Mouse (Mus musculus) forebrain, embryonic 12.5 days (tissue): ENCODE measurements at regions not wholly inside any gene's neighbourhood (a gene's known extent, or its start where the extent isn't known, plus 50 kb on each side); places are given as distances from the start of the nearest gene placed in this dataset.

Experiments used
- ATAC-seq: fragments of 200-750 bp; cut with Nextera tagmentation; 2 replicates; pipeline ENCODE4 v1.8.0; 2017; ENCODE audit warnings: moderate TSS enrichment; ENCODE audit not compliant: low FRiP score
- H3K27ac ChIP-seq: fragments of 300-500 bp; sonication (generic); 2 replicates; pipeline ENCODE4 v1.5.1; 2016; ENCODE audit warnings: mild to moderate bottlenecking
- H3K27me3 ChIP-seq: fragments of 300-500 bp; sonication (generic); 2 replicates; pipeline ENCODE4 v1.6.1; 2016; ENCODE audit warnings: mild to moderate bottlenecking
- H3K36me3 ChIP-seq: fragments of 300-500 bp; sonication (generic); replicated peaks from 2 replicates; pipeline ENCODE4 v1.6.1; 2016; ENCODE audit warnings: mild to moderate bottlenecking
- H3K4me1 ChIP-seq: fragments of 300-500 bp; sonication (generic); 2 replicates; pipeline ENCODE4 v1.6.1; 2016
- H3K4me2 ChIP-seq: fragments of 300-500 bp; sonication (generic); 2 replicates; pipeline ENCODE4 v1.6.1; 2016; ENCODE audit warnings: mild to moderate bottlenecking, moderate library complexity
- H3K4me3 ChIP-seq: fragments of 300-500 bp; sonication (generic); replicated peaks from 2 replicates; pipeline ENCODE4 v1.5.1; 2016; ENCODE audit warnings: mild to moderate bottlenecking
- H3K9ac ChIP-seq: fragments of 300-500 bp; sonication (generic); 2 replicates; pipeline ENCODE4 v1.6.1; 2016; ENCODE audit warnings: mild to moderate bottlenecking
- H3K9me3 ChIP-seq: fragments of 300-500 bp; sonication (generic); 2 replicates; pipeline ENCODE4 v1.6.1; 2016
- WGBS: fragments of 180-500 bp; shearing (Covaris S2); methylation state at CpG from one replicate; pipeline ENCODE4 v1.1.7; 2016; 5-methylcytosine and 5-hydroxymethylcytosine counted together

- Histone ChIP-seq H3K27ac (no peak overlapping the region), H3K4me3 (no peak overlapping the region), H3K9me3 (no peaks in the 10 kb centered on the region), H3K4me1 (no peaks in the 10 kb centered on the region), H3K36me3 (no peaks in the 10 kb centered on the region), H3K9ac (no peak overlapping the region), H3K27me3 (no peaks in the 10 kb centered on the region), H3K4me2 (no peak overlapping the region)
- ATAC-seq: no peak
- 93% methylated on average over 1 of the region's 1 CpGs for WGBS
Observed at GRCm38 (mm10) chr12:59724951-59725350, 505.4 kb upstream of the Fbxo33 start.

DNA sequence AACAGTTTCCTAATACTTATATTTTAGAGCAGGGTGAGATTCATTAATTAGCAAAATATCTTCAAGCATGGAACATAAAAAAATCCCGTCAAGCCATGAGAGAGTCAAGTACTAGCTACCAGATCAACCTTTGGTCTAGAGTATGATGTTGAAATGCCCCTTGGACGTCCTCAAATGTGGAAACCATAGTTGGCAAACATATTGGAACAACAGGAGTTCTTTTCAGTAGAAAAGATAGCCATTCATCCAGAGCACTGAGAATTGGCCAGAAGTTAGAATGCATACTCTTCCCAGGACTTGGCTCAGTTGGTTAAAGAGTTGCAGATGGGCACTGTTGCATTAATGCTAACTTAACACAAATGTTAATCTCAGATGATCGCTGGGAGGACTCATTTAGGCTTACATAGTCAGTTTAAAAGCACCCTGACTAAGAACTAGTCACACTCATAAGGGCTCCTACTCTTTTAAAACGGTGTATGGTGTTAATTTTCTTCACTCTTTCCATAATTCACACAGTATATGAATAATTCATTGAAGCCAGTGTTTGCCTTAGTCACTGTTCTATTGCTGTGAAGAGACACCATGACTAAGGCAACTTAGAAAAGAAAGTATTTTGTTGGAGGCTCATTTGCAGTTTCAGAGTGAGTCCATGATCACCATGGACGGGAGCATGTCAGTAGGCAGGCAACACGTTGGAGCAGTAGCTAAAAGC, 503.1 kb upstream of the Fbxo33 start:
- H3K27me3 ChIP-seq: no peaks in the 10 kb centered on the region
- H3K9ac ChIP-seq: no peak overlapping the region
- H3K4me1 ChIP-seq: no peaks in the 10 kb centered on the region
- H3K4me3 ChIP-seq: no peak overlapping the region
- H3K4me2 ChIP-seq: no peak overlapping the region
- no peaks in the 10 kb centered on the region for H3K36me3 ChIP-seq
- H3K27ac ChIP-seq: no peak overlapping the region
- 83% methylated on average over 6 of the region's 6 CpGs for WGBS
- no peaks in the 10 kb centered on the region for H3K9me3 ChIP-seq
- no peak for ATAC-seq

DNA sequence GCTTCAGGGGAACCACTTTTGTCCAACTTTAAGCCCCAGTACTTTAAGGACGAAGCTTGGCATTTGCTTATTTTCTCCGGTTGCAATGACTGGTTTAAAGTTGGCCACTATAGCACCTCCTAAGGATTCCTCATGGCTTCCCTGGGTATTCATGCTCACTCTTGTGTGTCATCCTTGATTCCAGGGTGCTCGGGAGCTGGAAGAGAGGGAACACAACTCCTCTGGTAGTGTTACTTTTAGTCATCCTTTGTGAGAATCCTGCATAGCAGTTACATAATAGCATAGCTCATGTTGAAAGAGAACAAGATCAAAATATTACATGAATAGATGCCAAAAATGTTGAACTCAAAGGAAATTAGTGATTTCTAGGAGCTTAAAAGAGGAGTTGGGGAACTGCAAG, 493.7 kb upstream of the Fbxo33 start:
- WGBS: 60% methylated on average over 3 of the region's 3 CpGs
- no peak for ATAC-seq
- no peak overlapping the region for H3K4me2 ChIP-seq
- no peaks in the 10 kb centered on the region for H3K9me3 ChIP-seq
- H3K9ac ChIP-seq: no peak overlapping the region
- H3K27me3 ChIP-seq: no peaks in the 10 kb centered on the region
- no peak overlapping the region for H3K27ac ChIP-seq
- no peaks in the 10 kb centered on the region for H3K4me1 ChIP-seq
- no peaks in the 10 kb centered on the region for H3K36me3 ChIP-seq
- no peak overlapping the region for H3K4me3 ChIP-seq

- 90% methylated on average over 2 of the region's 2 CpGs for WGBS
- Histone ChIP-seq H3K36me3 (no peaks in the 10 kb centered on the region), H3K4me3 (no peak overlapping the region), H3K27me3 (no peaks in the 10 kb centered on the region), H3K9me3 (no peaks in the 10 kb centered on the region), H3K4me2 (no peak overlapping the region), H3K9ac (no peak overlapping the region), H3K27ac (no peak overlapping the region), H3K4me1 (no peaks in the 10 kb centered on the region)
- ATAC-seq: no peak
Observed at GRCm38 (mm10) chr12:59683235-59683634, 463.7 kb upstream of the Fbxo33 start.

- Histone ChIP-seq H3K4me3 (no peak overlapping the region), H3K27me3 (no peaks in the 10 kb centered on the region), H3K4me2 (no peak overlapping the region), H3K4me1 (no peaks in the 10 kb centered on the region), H3K9ac (no peak overlapping the region), H3K9me3 (no peaks in the 10 kb centered on the region), H3K27ac (no peak overlapping the region), H3K36me3 (no peaks in the 10 kb centered on the region)
- ATAC-seq: no peak
Observed at GRCm38 (mm10) chr12:59663161-59663560, 443.6 kb upstream of the Fbxo33 start.

DNA sequence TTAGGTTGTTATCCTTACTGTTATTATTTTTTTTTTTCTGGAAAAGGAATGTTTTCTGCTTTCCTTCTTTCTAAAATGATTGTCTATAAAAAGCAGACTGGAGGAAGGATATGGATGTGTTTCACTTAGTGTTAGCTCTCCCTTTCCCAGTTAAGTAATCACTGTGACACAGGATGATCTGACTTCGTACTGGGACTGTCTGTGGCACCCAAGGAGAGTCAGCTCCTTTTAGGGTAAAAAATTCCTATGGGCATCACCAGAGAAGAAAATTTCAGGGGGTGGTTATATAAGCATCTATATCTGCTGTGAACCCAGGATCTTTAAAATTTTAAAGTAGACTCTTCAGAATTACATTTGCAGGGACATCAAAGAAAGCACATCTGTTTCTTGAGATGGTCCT, 411.2 kb upstream of the Fbxo33 start:
- no peaks in the 10 kb centered on the region for H3K36me3 ChIP-seq
- no peak overlapping the region for H3K4me3 ChIP-seq
- no peaks in the 10 kb centered on the region for H3K9me3 ChIP-seq
- no peaks in the 10 kb centered on the region for H3K4me1 ChIP-seq
- H3K27me3 ChIP-seq: no peaks in the 10 kb centered on the region
- ATAC-seq: no peak
- H3K27ac ChIP-seq: no peak overlapping the region
- 90% methylated on average over 1 of the region's 1 CpGs for WGBS
- no peak overlapping the region for H3K9ac ChIP-seq
- no peak overlapping the region for H3K4me2 ChIP-seq

GRCm38 (mm10) chr12:59623147-59623546, 403.6 kb upstream of the Fbxo33 start:
- H3K4me1 ChIP-seq: no peaks in the 10 kb centered on the region
- ATAC-seq: no peak
- no peaks in the 10 kb centered on the region for H3K27me3 ChIP-seq
- no peak overlapping the region for H3K4me3 ChIP-seq
- no peaks in the 10 kb centered on the region for H3K9me3 ChIP-seq
- H3K27ac ChIP-seq: no peak overlapping the region
- WGBS: 90% methylated on average over 3 of the region's 3 CpGs
- H3K4me2 ChIP-seq: no peak overlapping the region
- H3K36me3 ChIP-seq: no peaks in the 10 kb centered on the region
- H3K9ac ChIP-seq: no peak overlapping the region

DNA sequence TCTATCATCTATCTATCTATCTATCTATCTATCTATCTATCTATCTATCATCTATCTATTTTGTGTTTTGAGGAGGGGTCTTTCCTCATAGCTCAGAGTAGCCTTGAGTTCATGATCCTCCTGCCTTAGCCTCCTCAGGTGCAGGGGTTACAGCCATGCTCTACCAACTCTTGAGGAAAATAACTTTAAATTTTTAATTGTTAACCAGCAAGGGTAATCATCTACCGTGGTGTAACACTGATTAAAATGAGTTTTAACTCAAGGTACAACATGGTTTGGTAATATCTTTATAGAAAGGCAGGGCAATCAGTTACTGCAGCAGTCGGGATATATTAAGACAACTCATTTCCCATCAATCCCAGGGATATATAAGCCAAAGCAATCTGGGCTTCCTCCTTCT, 401.6 kb upstream of the Fbxo33 start:
- 89% methylated on average over 2 of the region's 2 CpGs for WGBS
- Histone ChIP-seq H3K4me1 (no peaks in the 10 kb centered on the region), H3K4me2 (no peak overlapping the region), H3K4me3 (no peak overlapping the region), H3K36me3 (no peaks in the 10 kb centered on the region), H3K9me3 (no peaks in the 10 kb centered on the region), H3K27me3 (no peaks in the 10 kb centered on the region), H3K9ac (no peak overlapping the region), H3K27ac (no peak overlapping the region)
- no peak for ATAC-seq

GRCm38 (mm10) chr12:59620340-59620739, 400.8 kb upstream of the Fbxo33 start:
- Histone ChIP-seq H3K36me3 (no peaks in the 10 kb centered on the region), H3K4me1 (no peaks in the 10 kb centered on the region), H3K9me3 (no peaks in the 10 kb centered on the region), H3K27ac (no peak overlapping the region), H3K4me3 (no peak overlapping the region), H3K9ac (no peak overlapping the region), H3K27me3 (no peaks in the 10 kb centered on the region), H3K4me2 (no peak overlapping the region)
- ATAC-seq: no peak
- 89% methylated on average over 2 of the region's 2 CpGs for whole genome bisulfite sequencing

- H3K4me1 ChIP-seq: no peaks in the 10 kb centered on the region
- no peak overlapping the region for H3K4me3 ChIP-seq
- H3K27me3 ChIP-seq: no peaks in the 10 kb centered on the region
- H3K9ac ChIP-seq: no peak overlapping the region
- no peaks in the 10 kb centered on the region for H3K36me3 ChIP-seq
- H3K9me3 ChIP-seq: no peaks in the 10 kb centered on the region
- no peak for ATAC-seq
- no peak overlapping the region for H3K27ac ChIP-seq
- WGBS: 76% methylated on average over 3 of the region's 3 CpGs
- H3K4me2 ChIP-seq: no peak overlapping the region
Observed at GRCm38 (mm10) chr12:59616075-59616474, 396.6 kb upstream of the Fbxo33 start.

- no peaks in the 10 kb centered on the region for H3K27me3 ChIP-seq
- no peaks in the 10 kb centered on the region for H3K9me3 ChIP-seq
- H3K27ac ChIP-seq: no peak overlapping the region
- no peak for ATAC-seq
- no peak overlapping the region for H3K9ac ChIP-seq
- no peak overlapping the region for H3K4me2 ChIP-seq
- no peak overlapping the region for H3K4me3 ChIP-seq
- 88% methylated on average over 9 of the region's 9 CpGs for WGBS
- no peaks in the 10 kb centered on the region for H3K4me1 ChIP-seq
- H3K36me3 ChIP-seq: no peaks in the 10 kb centered on the region
Observed at GRCm38 (mm10) chr12:59599785-59600184, 380.3 kb upstream of the Fbxo33 start.

DNA sequence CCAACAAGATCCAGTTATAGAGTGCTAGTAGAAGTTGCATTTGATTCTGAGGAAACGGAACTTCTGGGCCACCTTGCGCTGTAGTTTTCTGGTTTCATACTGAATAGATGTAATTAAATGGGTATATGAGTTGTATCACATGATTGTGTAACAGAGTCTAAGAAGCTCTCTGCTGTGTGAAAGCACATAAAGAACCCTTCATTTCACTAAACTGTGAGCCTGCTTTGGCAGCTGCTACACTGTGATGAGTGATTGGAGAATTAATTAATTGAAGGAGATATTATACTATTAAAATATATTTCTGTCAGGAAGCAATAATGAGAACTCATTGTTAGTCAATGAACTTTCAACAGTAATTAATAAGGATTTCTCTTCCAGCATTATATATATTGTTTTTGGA, 369.8 kb upstream of the Fbxo33 start:
- no peak for ATAC-seq
- H3K27ac ChIP-seq: no peak overlapping the region
- no peak overlapping the region for H3K4me3 ChIP-seq
- no peaks in the 10 kb centered on the region for H3K27me3 ChIP-seq
- H3K4me2 ChIP-seq: no peak overlapping the region
- no peaks in the 10 kb centered on the region for H3K4me1 ChIP-seq
- WGBS: 88% methylated on average over 2 of the region's 2 CpGs
- H3K9ac ChIP-seq: no peak overlapping the region
- no peaks in the 10 kb centered on the region for H3K36me3 ChIP-seq
- peaks cover 2% of the 10 kb centered on the region; the same call in 1 of the 2 replicates for H3K9me3 ChIP-seq

- ATAC-seq: no peak
- H3K36me3 ChIP-seq: no peaks in the 10 kb centered on the region
- no peak overlapping the region for H3K4me2 ChIP-seq
- H3K27ac ChIP-seq: no peak overlapping the region
- no peak overlapping the region for H3K4me3 ChIP-seq
- no peak overlapping the region for H3K9ac ChIP-seq
- H3K9me3 ChIP-seq: no peaks in the 10 kb centered on the region
- H3K27me3 ChIP-seq: no peaks in the 10 kb centered on the region
- 80% methylated on average over 1 of the region's 1 CpGs for WGBS
- H3K4me1 ChIP-seq: no peaks in the 10 kb centered on the region
Observed at GRCm38 (mm10) chr12:59582587-59582986, 363.1 kb upstream of the Fbxo33 start.
